Mouse (Mus musculus): ENCODE measurements at regions not wholly inside any gene's neighbourhood (a gene's known extent, or its start where the extent isn't known, plus 50 kb on each side); places are given as distances from the start of the nearest gene placed in this dataset.

GRCm38 (mm10) chr4:131215682-131216081, 271.5 kb downstream of the Matn1 start:
- TF ChIP-seq CTCF (IDR thresholded peaks at IDR 0.05; ENCODE audit: control insufficient read depth, insufficient read depth, insufficient replicate concordance, low read depth, low read length) (no peak), POLR2A (IDR thresholded peaks at IDR 0.05; ENCODE audit: control insufficient read depth, low read depth, low read length) (no peak)

All from testis, adult 2 months (tissue).